Mouse (Mus musculus): ENCODE results near the gene Uba52. TPM values are rescaled to one million over a fixed set of nuclear protein-coding genes. Genes with fewer than 3 reads are reported as not detected.

The Uba52 gene
- polyA plus RNA-seq, 1 experiment from 2014 or later, result 1,265 TPM

DNA sequence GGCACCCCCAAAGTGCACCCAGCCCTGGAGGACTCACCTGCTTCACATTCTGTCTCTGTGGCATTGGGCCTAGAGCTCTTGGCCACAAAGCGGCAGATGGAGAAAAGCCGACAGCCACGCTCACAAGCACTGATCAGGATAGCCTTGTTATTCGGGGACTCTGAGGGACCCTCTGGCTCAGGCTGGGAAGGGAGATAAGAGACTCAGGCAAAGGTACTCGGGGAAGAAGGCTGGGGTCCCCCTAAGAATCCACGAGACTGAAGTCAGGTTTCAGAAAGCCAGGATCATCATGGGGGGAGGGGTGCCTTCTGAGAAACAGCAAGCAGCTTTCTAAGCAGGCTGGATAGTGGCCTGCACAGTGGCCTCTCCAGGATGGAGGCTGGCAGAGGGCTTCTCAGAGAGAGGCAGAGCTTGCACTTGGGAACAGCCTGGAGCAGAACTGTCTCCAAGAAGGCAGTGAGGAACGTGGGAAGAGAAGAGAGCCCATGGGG, 24.4 kb downstream of the Uba52 start:
- Histone ChIP-seq H3K27ac (no peak overlapping the region), H3K36me3 (ENCODE audit: insufficient read depth, low read length) (no peaks in the 10 kb centered on the region), H3K27me3 (ENCODE audit: insufficient read depth, low read length) (peaks cover 47% of the 10 kb centered on the region), H3K4me1 (replicated peaks; ENCODE audit: insufficient read depth, low read length) (peaks cover 24% of the 10 kb centered on the region), H3K9ac (ENCODE audit: low read depth, low read length) (no peak overlapping the region), H3K4me2 (ENCODE audit: low read length) (no peak overlapping the region), H3K9me3 (replicated peaks; ENCODE audit: low read length) (no peaks in the 10 kb centered on the region), H3K4me3 (replicated peaks; ENCODE audit: low read depth, low read length) (no peak overlapping the region)
- no peak for TF ChIP-seq CTCF (IDR thresholded peaks at IDR 0.05; ENCODE audit: low read depth)
- 66% methylated on average over 7 of the region's 7 CpGs for whole genome bisulfite sequencing
- DNase-seq (ENCODE audit: low spot score) (no peak), ATAC-seq (replicated peaks; ENCODE audit: low FRiP score, low read depth) (no peak)

GRCm38 (mm10) chr8:70482943-70483342, 27.7 kb downstream of the Uba52 start:
- no peak for TF ChIP-seq CTCF (IDR thresholded peaks at IDR 0.05; ENCODE audit: low read depth)
- ATAC-seq (replicated peaks; ENCODE audit: low FRiP score, low read depth), result no peak
- Histone ChIP-seq H3K36me3 (ENCODE audit: insufficient read depth, low read length) (no peaks in the 10 kb centered on the region), H3K27ac (no peak overlapping the region), H3K27me3 (ENCODE audit: insufficient read depth, low read length) (peaks cover 19% of the 10 kb centered on the region), H3K9ac (ENCODE audit: low read depth, low read length) (no peak overlapping the region), H3K4me1 (replicated peaks; ENCODE audit: insufficient read depth, low read length) (0 out of 2 replicates have a peak, but pooled peaks cover 5% of the 10 kb centered on the region), H3K4me2 (ENCODE audit: low read length) (no peak overlapping the region), H3K4me3 (replicated peaks; ENCODE audit: low read depth, low read length) (no peak overlapping the region), H3K9me3 (replicated peaks; ENCODE audit: low read length) (no peaks in the 10 kb centered on the region)
- WGBS, result 61% methylated on average over 2 of the region's 2 CpGs
- no peak for DNase-seq (ENCODE audit: low spot score)

GRCm38 (mm10) chr8:70481908-70482307, 28.7 kb downstream of the Uba52 start:
- Histone ChIP-seq H3K4me2 (ENCODE audit: low read length) (no peak overlapping the region), H3K9me3 (replicated peaks; ENCODE audit: low read length) (no peaks in the 10 kb centered on the region), H3K9ac (ENCODE audit: low read depth, low read length) (no peak overlapping the region), H3K27ac (no peak overlapping the region), H3K27me3 (ENCODE audit: insufficient read depth, low read length) (peaks cover 14% of the 10 kb centered on the region), H3K4me1 (replicated peaks; ENCODE audit: insufficient read depth, low read length) (0 out of 2 replicates have a peak, but pooled peaks cover 3% of the 10 kb centered on the region), H3K4me3 (replicated peaks; ENCODE audit: low read depth, low read length) (no peak overlapping the region), H3K36me3 (ENCODE audit: insufficient read depth, low read length) (no peaks in the 10 kb centered on the region)
- ATAC-seq (replicated peaks; ENCODE audit: low FRiP score, low read depth) (no peak), DNase-seq (ENCODE audit: low spot score) (no peak)
- TF ChIP-seq CTCF (IDR thresholded peaks at IDR 0.05; ENCODE audit: low read depth), result no peak
- WGBS, result 75% methylated on average over 3 of the region's 3 CpGs

DNA sequence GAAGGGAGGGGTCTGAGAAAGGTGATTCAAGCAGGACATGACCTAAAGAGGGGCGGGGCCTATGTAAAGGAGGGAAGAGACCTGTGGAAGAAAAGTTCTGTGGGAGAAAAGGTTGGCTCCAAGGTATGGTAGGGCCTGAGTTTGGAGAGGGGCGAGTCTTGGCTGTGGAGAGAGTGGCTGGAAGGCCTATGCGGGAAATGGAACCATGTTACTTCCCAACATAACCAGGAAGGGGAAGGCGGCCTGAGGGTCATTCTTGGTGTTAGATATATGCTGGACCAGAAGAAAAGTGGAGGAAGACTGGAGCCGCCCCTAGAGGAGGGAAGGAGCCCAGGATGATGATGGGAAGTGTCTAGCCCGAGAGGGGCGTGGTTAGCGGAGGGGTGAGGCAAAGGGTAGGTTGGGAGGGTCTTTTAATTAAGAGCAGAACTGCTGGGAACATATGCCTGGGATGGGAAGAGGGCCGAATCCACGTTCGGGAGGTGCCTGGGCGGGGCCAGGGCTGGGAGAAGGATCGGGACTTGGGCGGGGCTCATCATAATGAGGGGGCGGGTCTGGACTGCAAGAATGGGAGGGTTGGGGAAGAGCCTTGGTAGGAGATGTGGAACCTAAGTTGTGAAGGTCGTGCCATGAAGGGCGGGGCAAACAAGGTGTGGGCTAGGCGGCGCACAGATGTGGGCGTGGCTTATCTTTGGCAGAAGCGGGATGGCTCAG, 33.2 kb downstream of the Uba52 start:
- Histone ChIP-seq H3K4me3 (replicated peaks; ENCODE audit: low read depth, low read length) (peak overlapping the region; percentile 76), H3K27ac (peak overlapping the region; percentile 54), H3K4me2 (ENCODE audit: low read length) (peak overlapping the region; percentile 83), H3K9me3 (replicated peaks; ENCODE audit: low read length) (no peaks in the 10 kb centered on the region), H3K9ac (ENCODE audit: low read depth, low read length) (peak overlapping the region; percentile 89; the same call in 1 of the 2 replicates), H3K36me3 (ENCODE audit: insufficient read depth, low read length) (no peaks in the 10 kb centered on the region), H3K4me1 (replicated peaks; ENCODE audit: insufficient read depth, low read length) (0 out of 2 replicates have a peak, but pooled peaks cover 7% of the 10 kb centered on the region), H3K27me3 (ENCODE audit: insufficient read depth, low read length) (no peaks in the 10 kb centered on the region)
- peak; percentile 61 for DNase-seq (ENCODE audit: low spot score)
- ATAC-seq (replicated peaks; ENCODE audit: low FRiP score, low read depth), result peak; percentile 57
- TF ChIP-seq CTCF (IDR thresholded peaks at IDR 0.05; ENCODE audit: low read depth), result no peak
- WGBS, result 4% methylated on average over 21 of the region's 21 CpGs

GRCm38 (mm10) chr8:70476333-70477268, 34.0 kb downstream of the Uba52 start, which contains the start of gene Klhl26:
Gene Klhl26 (minus strand): TSS chr8:70476968.
- H3K4me2 ChIP-seq (ENCODE audit: low read length), result peak within 1 kb of the TSS; percentile 83
- H3K9me3 ChIP-seq (replicated peaks; ENCODE audit: low read length), result no peaks in the 10 kb centered on the region
- no peak for TF ChIP-seq CTCF (IDR thresholded peaks at IDR 0.05; ENCODE audit: low read depth)
- peak within 1 kb of the TSS; percentile 89 for H3K9ac ChIP-seq (ENCODE audit: low read depth, low read length)
- H3K4me1 ChIP-seq (replicated peaks; ENCODE audit: insufficient read depth, low read length), result 0 out of 2 replicates have a peak, but pooled peaks cover 7% of the 10 kb centered on the region
- WGBS, result under 1% methylated on average over 53 of the region's 53 CpGs
- no peaks in the 10 kb centered on the region for H3K36me3 ChIP-seq (ENCODE audit: insufficient read depth, low read length)
- peak within 1 kb of the TSS; percentile 76 for H3K4me3 ChIP-seq (replicated peaks; ENCODE audit: low read depth, low read length)
- H3K27me3 ChIP-seq (ENCODE audit: insufficient read depth, low read length), result no peaks in the 10 kb centered on the region
- DNase-seq (ENCODE audit: low spot score), result peak; percentile 98
- peak within 1 kb of the TSS; percentile 55 for H3K27ac ChIP-seq
- peak; percentile 92 for ATAC-seq (replicated peaks; ENCODE audit: low FRiP score, low read depth)

- Histone ChIP-seq H3K9me3 (replicated peaks; ENCODE audit: low read length) (no peaks in the 10 kb centered on the region), H3K4me3 (replicated peaks; ENCODE audit: low read depth, low read length) (no peak overlapping the region), H3K9ac (ENCODE audit: low read depth, low read length) (no peak overlapping the region), H3K4me1 (replicated peaks; ENCODE audit: insufficient read depth, low read length) (peaks cover 9% of the 10 kb centered on the region; the same call in 1 of the 2 replicates), H3K27ac (no peak overlapping the region), H3K27me3 (ENCODE audit: insufficient read depth, low read length) (no peaks in the 10 kb centered on the region), H3K4me2 (ENCODE audit: low read length) (no peak overlapping the region), H3K36me3 (ENCODE audit: insufficient read depth, low read length) (no peaks in the 10 kb centered on the region)
- no peak for DNase-seq (ENCODE audit: low spot score)
- TF ChIP-seq CTCF (IDR thresholded peaks at IDR 0.05; ENCODE audit: low read depth), result no peak
- ATAC-seq (replicated peaks; ENCODE audit: low FRiP score, low read depth), result no peak
- 100% methylated on average over 7 of the region's 7 CpGs for WGBS
These were observed 38.7 kb downstream of the Uba52 start for GRCm38 (mm10) chr8:70471856-70472255.
